Mouse (Mus musculus) monocyte, adult 5-6 weeks (primary cell): ENCODE measurements around the gene Agmat. TPM values are rescaled to one million over a fixed set of nuclear protein-coding genes. Genes with fewer than 3 reads are reported as not detected.

Experiments
- ATAC-seq: fragments of 153-309, 156-312 bp; replicated peaks from 2 replicates; pipeline ENCODE4 v1.8.0; 2017; ENCODE audit warnings: mild to moderate bottlenecking; ENCODE audit not compliant: low TSS enrichment, insufficient number of reproducible peaks, severe bottlenecking, poor library complexity, low FRiP score
- total RNA-seq: library from RNA; stranded (forward); fragments of 200-1000, 200-491, 200-594 nt; gene quantifications from 3 replicates; pipeline ENCODE4 v1.2.3, GENCODE M21; 2017

Gene Agmat
- total RNA-seq, 1 experiment from 2014 or later: not detected

- no peak for ATAC-seq
Measured at GRCm38 (mm10) chr4:141794152-141794535, 47.7 kb downstream of the Agmat start.

GRCm38 (mm10) chr4:141796356-141796755 lies 49.9 kb downstream of the Agmat start:
- ATAC-seq: no peak

- no peak for ATAC-seq
Measured at GRCm38 (mm10) chr4:141796954-141797353, 50.5 kb downstream of the Agmat start.

- ATAC-seq: no peak
Measured at GRCm38 (mm10) chr4:141797545-141797944, 51.1 kb downstream of the Agmat start.

GRCm38 (mm10) chr4:141804105-141804504 lies 57.6 kb downstream of the Agmat start:
- no peak for ATAC-seq

GRCm38 (mm10) chr4:141805886-141806285 lies 59.4 kb downstream of the Agmat start:
- ATAC-seq: no peak

Other genes starting within 250 kb of the Agmat start
- gene Spen, start 208.1 kb upstream of the Agmat start, total RNA-seq: 39.8 to 81.5 TPM (median 48.1 TPM) in 3 replicates
- gene Fblim1, start 140.6 kb upstream of the Agmat start, total RNA-seq: not detected in 3 replicates
- gene Tmem82, start 128.0 kb upstream of the Agmat start, total RNA-seq: not detected in 3 replicates
- not detected in 3 replicates for gene Slc25a34, start 122.9 kb upstream of the Agmat start, total RNA-seq
- 14.4 to 16.5 TPM (median 15.7 TPM) in 3 replicates for gene Plekhm2, start 81.8 kb upstream of the Agmat start, total RNA-seq
- gene Rsc1a1, start 61.1 kb upstream of the Agmat start, total RNA-seq: 7.4 TPM in 1 of 3 replicates, not detected in the others
- 31.1 to 45.0 TPM (median 34.8 TPM) in 3 replicates for gene Ddi2, start 23.3 kb upstream of the Agmat start, total RNA-seq
- gene Dnajc16, start 44.3 kb downstream of the Agmat start, total RNA-seq: 5.1 to 7.6 TPM (median 6.4 TPM) in 3 replicates
- gene Casp9, start 46.9 kb downstream of the Agmat start, total RNA-seq: 23.4 to 41.6 TPM (median 39.5 TPM) in 3 replicates
- gene Cela2a, start 79.5 kb downstream of the Agmat start, total RNA-seq: not detected in 3 replicates
- gene Ctrc, start 99.7 kb downstream of the Agmat start, total RNA-seq: not detected in 3 replicates
- gene Efhd2, start 128.2 kb downstream of the Agmat start, total RNA-seq: 190 to 273 TPM (median 198 TPM) in 3 replicates